Mouse (Mus musculus) liver, embryonic 14.5 days (tissue): ENCODE data around the gene Cap2. TPM values are rescaled to one million over a fixed set of nuclear protein-coding genes. Genes with fewer than 3 reads are reported as not detected.

Experiments used
- ATAC-seq: fragments of 200-750 bp; cut with Nextera tagmentation; 2 replicates; pipeline ENCODE4 v1.8.0; 2017; ENCODE audit warnings: moderate number of reproducible peaks, mild to moderate bottlenecking, moderate library complexity; ENCODE audit not compliant: insufficient read depth
- DNase-seq, 3 experiments: peaks; one replicate each; pipeline ENCODE4 v3.0.0-alpha.2; 2012 to 2013; ENCODE audit warnings: low read depth in 3 of 3, low spot score in 3 of 3
- H3K27ac ChIP-seq: fragments of 300-500 bp; sonication (generic); 2 replicates; pipeline ENCODE4 v1.5.1; 2014; ENCODE audit warnings: moderate library complexity, mild to moderate bottlenecking, control low read depth, inconsistent platforms
- H3K27me3 ChIP-seq: fragments of 300-500 bp; sonication (generic); 2 replicates; pipeline ENCODE4 v1.6.1; 2014; ENCODE audit warnings: mild to moderate bottlenecking, low read length, moderate library complexity; ENCODE audit not compliant: control insufficient read depth, insufficient read depth
- H3K36me3 ChIP-seq: fragments of 300-500 bp; sonication (generic); replicated peaks from 2 replicates; pipeline ENCODE4 v1.6.1; 2014; ENCODE audit warnings: low read depth; ENCODE audit not compliant: control insufficient read depth, insufficient read depth
- H3K4me1 ChIP-seq, 2 experiments: fragments of 200-500 bp in 1 of 2; fragments of 300-500 bp in 1 of 2; sonication (generic) in 1 of 2; replicated peaks; 2 replicates each; pipeline ENCODE4 v1.6.1; 2012 to 2014; ENCODE audit warnings: antibody characterized with exemption in 1 of 2, inconsistent platforms in 1 of 2, low read length in 1 of 2; ENCODE audit not compliant: control insufficient read depth in 2 of 2, insufficient read depth in 2 of 2
- H3K4me2 ChIP-seq: fragments of 300-500 bp; sonication (generic); 2 replicates; pipeline ENCODE4 v1.6.1; 2014; ENCODE audit warnings: low read depth, mild to moderate bottlenecking, control low read depth, moderate library complexity
- H3K4me3 ChIP-seq, 2 experiments: fragments of 200-500 bp in 1 of 2; fragments of 300-500 bp in 1 of 2; sonication (generic) in 1 of 2; 2 replicates each; pipeline ENCODE4 v1.5.1; 2012 to 2014; ENCODE audit warnings: low read depth in 2 of 2, low read length in 2 of 2, mild to moderate bottlenecking in 2 of 2, control low read depth in 1 of 2, inconsistent platforms in 1 of 2, moderate library complexity in 1 of 2; ENCODE audit not compliant: insufficient read depth in 1 of 2
- H3K9ac ChIP-seq: fragments of 300-500 bp; sonication (generic); replicated peaks from 2 replicates; pipeline ENCODE4 v1.6.1; 2014; ENCODE audit warnings: mild to moderate bottlenecking, control low read depth, moderate library complexity
- H3K9me3 ChIP-seq: fragments of 300-500 bp; sonication (generic); 2 replicates; pipeline ENCODE4 v1.6.1; 2016; ENCODE audit warnings: low read length, mixed read lengths; ENCODE audit not compliant: control insufficient read depth
- CTCF ChIP-seq: IDR thresholded peaks from 2 replicates; pipeline ENCODE4 v1.5.1; 2016; ENCODE audit warnings: antibody characterized with exemption, low read depth, control low read depth
- EP300 ChIP-seq: IDR thresholded peaks from 2 replicates; pipeline ENCODE4 v1.6.1; 2016; ENCODE audit warnings: antibody characterized with exemption, low read depth
- WGBS: fragments of 180-500 bp; shearing (Covaris S2); extraction: QIAGEN DNeasy Blood & Tissue Kit; methylation state at CpG from one replicate; pipeline ENCODE4 v1.1.7; 2014; ENCODE audit not compliant: insufficient replicate concordance; 5-methylcytosine and 5-hydroxymethylcytosine counted together
- polyA plus RNA-seq, 2 experiments: library from polyadenylated mRNA; depleted of rRNA in 1 of 2; stranded (reverse) in 1 of 2; unstranded in 1 of 2; fragments of >200 nt; fragmentation: Nextera tagmentation in 1 of 2; extraction: Ambion mirVana in 1 of 2; gene quantifications; 2 replicates each; pipeline versions ENCODE4 v1.2.1 to v1.2.3; 2012 to 2014

The Cap2 gene
- polyA plus RNA-seq, 2 experiments, result 0.55 TPM

GRCm38 (mm10) chr13:46663461-46663964 is 161.9 kb downstream of the Cap2 start:
- no peak overlapping the region for H3K4me3 ChIP-seq
- H3K4me2 ChIP-seq, result no peak overlapping the region
- peak; percentile 46 for TF ChIP-seq CTCF
- TF ChIP-seq EP300, result no peak
- H3K27me3 ChIP-seq, result no peaks in the 10 kb centered on the region
- H3K9ac ChIP-seq, result no peak overlapping the region
- peaks cover 0 to under 1% of the 10 kb centered on the region in 2 experiments; a peak in 1 of 4 replicates for H3K4me1 ChIP-seq
- H3K36me3 ChIP-seq, result no peaks in the 10 kb centered on the region
- WGBS, result 29% methylated on average over 4 of the region's 4 CpGs
- ATAC-seq (no peak), DNase-seq (no peak)
- H3K9me3 ChIP-seq, result no peaks in the 10 kb centered on the region
- H3K27ac ChIP-seq, result no peak overlapping the region

- H3K27ac ChIP-seq, result peak within 1 kb of the TSS; percentile 53
- peaks cover 21% of the 10 kb centered on the region for H3K36me3 ChIP-seq
- peak within 1 kb of the TSS; percentile 86 for H3K4me2 ChIP-seq
- ATAC-seq (peak; percentile 93), DNase-seq (peak; percentile 76 to 81 (median 77))
- peaks cover 7 to 8% of the 10 kb centered on the region in 2 experiments for H3K4me1 ChIP-seq
- H3K4me3 ChIP-seq, result peak within 1 kb of the TSS; percentile 66 to 98
- TF ChIP-seq EP300 (no peak; the same call in 1 of the 2 replicates), CTCF (no peak)
- 2% methylated on average over 43 of the region's 46 CpGs for WGBS
- peak within 1 kb of the TSS; percentile 71 for H3K9ac ChIP-seq
- no peaks in the 10 kb centered on the region for H3K9me3 ChIP-seq
- H3K27me3 ChIP-seq, result no peaks in the 10 kb centered on the region
These were observed 167.5 kb downstream of the Cap2 start, which contains the start of gene Fam8a1 for GRCm38 (mm10) chr13:46669048-46669619. Fam8a1 (plus strand) TSS chr13:46669522.

- H3K9ac ChIP-seq, result peak overlapping the region; percentile 71
- under 1% methylated on average over 84 of the region's 96 CpGs for WGBS
- peaks cover 26% of the 10 kb centered on the region for H3K36me3 ChIP-seq
- DNase-seq (no peak), ATAC-seq (peak; percentile 68)
- no peaks in the 10 kb centered on the region for H3K27me3 ChIP-seq
- peak overlapping the region; percentile 53 for H3K27ac ChIP-seq
- H3K9me3 ChIP-seq, result no peaks in the 10 kb centered on the region
- peak overlapping the region; percentile 66 to 98 for H3K4me3 ChIP-seq
- H3K4me2 ChIP-seq, result peak overlapping the region; percentile 86
- TF ChIP-seq EP300, result no peak
- no peak for TF ChIP-seq CTCF
- H3K4me1 ChIP-seq, result peaks cover 7 to 8% of the 10 kb centered on the region in 2 experiments
These were observed 168.1 kb downstream of the Cap2 start for GRCm38 (mm10) chr13:46669620-46670271.

- WGBS, result 15% methylated on average over 9 of the region's 9 CpGs
- H3K27me3 ChIP-seq, result no peaks in the 10 kb centered on the region
- H3K36me3 ChIP-seq, result peaks cover 33% of the 10 kb centered on the region
- DNase-seq, result peak in 2 of 3 experiments; percentile 9 to 11
- ATAC-seq, result peak; percentile 29; the same call in 1 of the 2 replicates
- peak overlapping the region; percentile 86 for H3K4me2 ChIP-seq
- H3K4me1 ChIP-seq, result peaks cover 7 to 8% of the 10 kb centered on the region in 2 experiments
- no peak for TF ChIP-seq CTCF
- no peak for TF ChIP-seq EP300
- peak overlapping the region; percentile 71 for H3K9ac ChIP-seq
- peak overlapping the region; percentile 10 for H3K27ac ChIP-seq
- H3K4me3 ChIP-seq, result peak overlapping the region; percentile 66 to 98
- H3K9me3 ChIP-seq, result no peaks in the 10 kb centered on the region
These were observed 168.9 kb downstream of the Cap2 start for GRCm38 (mm10) chr13:46670514-46670913.

- Histone ChIP-seq H3K4me3 (no peak overlapping the region), H3K27me3 (no peaks in the 10 kb centered on the region), H3K27ac (no peak overlapping the region), H3K4me1 (peaks cover 4 to 7% of the 10 kb centered on the region in 2 experiments), H3K36me3 (peaks cover 56% of the 10 kb centered on the region), H3K4me2 (no peak overlapping the region), H3K9me3 (no peaks in the 10 kb centered on the region), H3K9ac (no peak overlapping the region)
- DNase-seq (no peak), ATAC-seq (no peak)
- TF ChIP-seq CTCF (no peak), EP300 (no peak)
- WGBS, result 77% methylated on average over 2 of the region's 2 CpGs
These were observed 173.0 kb downstream of the Cap2 start for GRCm38 (mm10) chr13:46674601-46675000.
